13 mouse cellular contexts compared by ENCODE assay signal in genomic region chr12:83105514-83106119, GRCm38 (mm10).
A peak's percentile ranks its signal among the peaks of the same experiment; 100 is the strongest.
DNase-seq lines count a peak whose midpoint lies in the region; ATAC-seq and TF ChIP-seq lines count a peak whose summit lies in the region.
"Had no signal": no experiment of that assay in that cellular context is flagged by ENCODE, and none has a peak within 500 bp of the region (broad histone marks: within the 10 kb centered on the region; RNA-seq: fewer than 3 reads in every experiment).

No protein-coding gene starts in this region.

- 63% methylated on average over 9 of the region's 9 CpGs for WGBS in heart, adult 2 months
- 59% methylated on average over 9 of the region's 9 CpGs for WGBS in heart, embryonic 12.5 days
- 37% methylated on average over 9 of the region's 9 CpGs for WGBS in lung, postnatal 0 days
- 57% methylated on average over 9 of the region's 9 CpGs for WGBS in hindbrain, embryonic 11.5 days

- no peak overlapping the region for H3K4me2 ChIP-seq in heart, embryonic 12.5 days
- no peak overlapping the region for H3K4me2 ChIP-seq in lung, postnatal 0 days (replicated peaks; ENCODE audit: low read depth, low read length)
- H3K4me2 ChIP-seq in hindbrain, embryonic 11.5 days (replicated peaks; ENCODE audit: low read depth, low read length), result no peak overlapping the region
- H3K4me2 ChIP-seq: embryonic facial prominence, embryonic 13.5 days had no signal

- TF ChIP-seq CTCF in heart, adult 2 months (IDR thresholded peaks at IDR 0.05), result 0 out of 2 replicates have a peak, but pooled peaks have one; percentile 12
- peak; percentile 39 for TF ChIP-seq CTCF in lung, postnatal 0 days (IDR thresholded peaks at IDR 0.05)

- no peak overlapping the region for H3K4me3 ChIP-seq in heart, adult 2 months
- H3K4me3 ChIP-seq in heart, embryonic 12.5 days, result no peak overlapping the region
- no peak overlapping the region for H3K4me3 ChIP-seq in lung, postnatal 0 days (ENCODE audit: low read depth, low read length)
- H3K4me3 ChIP-seq in hindbrain, embryonic 11.5 days (ENCODE audit: low read depth, low read length), result no peak overlapping the region
- H3K4me3 ChIP-seq: embryonic facial prominence, embryonic 13.5 days; megakaryocyte, embryonic 14.5 days had no signal

- no peak overlapping the region for H3K27ac ChIP-seq in heart, adult 2 months
- no peak overlapping the region for H3K27ac ChIP-seq in heart, embryonic 12.5 days (ENCODE audit: poor library complexity, severe bottlenecking)
- no peak overlapping the region for H3K27ac ChIP-seq in lung, postnatal 0 days (ENCODE audit: low read length)
- no peak overlapping the region for H3K27ac ChIP-seq in hindbrain, embryonic 11.5 days (ENCODE audit: low read depth, low read length)
- H3K27ac ChIP-seq: embryonic facial prominence, embryonic 13.5 days had no signal

- TF ChIP-seq EP300 in heart, adult 2 months (IDR thresholded peaks at IDR 0.05; ENCODE audit: insufficient read depth, low read depth, low read length), result no peak
- peak; percentile 75 for TF ChIP-seq EP300 in lung, postnatal 0 days (IDR thresholded peaks at IDR 0.05)

- no peaks in the 10 kb centered on the region for H3K27me3 ChIP-seq in heart, adult 2 months (ENCODE audit: control insufficient read depth, insufficient read depth, low read length)
- no peaks in the 10 kb centered on the region for H3K27me3 ChIP-seq in heart, embryonic 12.5 days (replicated peaks)
- H3K27me3 ChIP-seq in lung, postnatal 0 days (replicated peaks; ENCODE audit: insufficient read depth, low read length), result no peaks in the 10 kb centered on the region
- no peaks in the 10 kb centered on the region for H3K27me3 ChIP-seq in hindbrain, embryonic 11.5 days (ENCODE audit: control insufficient read depth, insufficient read depth, low read length)
- H3K27me3 ChIP-seq: embryonic facial prominence, embryonic 13.5 days had no signal

- no peak for TF ChIP-seq POLR2A in heart, adult 2 months (IDR thresholded peaks at IDR 0.05; ENCODE audit: insufficient read depth, low read depth, low read length)

- H3K79me2 ChIP-seq in heart, adult 2 months (replicated peaks; ENCODE audit: control insufficient read depth, insufficient read depth, low read length), result no peaks in the 10 kb centered on the region

- no peak for DNase-seq in heart, adult 2 months
- peak; percentile 24 for DNase-seq in urinary bladder, postnatal 25 days (ENCODE audit: low spot score)
- DNase-seq in urinary bladder, adult 2 months (ENCODE audit: low spot score), result no peak
- DNase-seq in lung, postnatal 0 days (ENCODE audit: low spot score), result peak; percentile 86
- DNase-seq in layer of hippocampus, adult 8-10 months (ENCODE audit: low spot score in 2 of 2), result no peak
- DNase-seq in hindbrain, embryonic 11.5 days (ENCODE audit: low spot score), result no peak
- DNase-seq: B cell, adult 2 months; layer of hippocampus, adult 9-11 months had no signal

- no peaks in the 10 kb centered on the region for H3K9me3 ChIP-seq in heart, embryonic 12.5 days (replicated peaks)
- no peaks in the 10 kb centered on the region for H3K9me3 ChIP-seq in lung, postnatal 0 days (ENCODE audit: low read length)
- no peaks in the 10 kb centered on the region for H3K9me3 ChIP-seq in hindbrain, embryonic 11.5 days (ENCODE audit: control insufficient read depth, low read length)
- H3K9me3 ChIP-seq: embryonic facial prominence, embryonic 13.5 days had no signal

- intact Hi-C loops in heart, adult 2 months (cut with DNase I), result no loop called here

- H3K36me3 ChIP-seq in heart, adult 2 months (ENCODE audit: control insufficient read depth, insufficient read depth, low read length), result no peaks in the 10 kb centered on the region
- no peaks in the 10 kb centered on the region for H3K36me3 ChIP-seq in heart, embryonic 12.5 days
- no peaks in the 10 kb centered on the region for H3K36me3 ChIP-seq in lung, postnatal 0 days (ENCODE audit: insufficient read depth, low read length)
- H3K36me3 ChIP-seq in hindbrain, embryonic 11.5 days (ENCODE audit: control insufficient read depth, insufficient read depth, low read length), result no peaks in the 10 kb centered on the region
- H3K36me3 ChIP-seq: embryonic facial prominence, embryonic 13.5 days had no signal

- no peak overlapping the region for H3K9ac ChIP-seq in heart, adult 2 months (ENCODE audit: low read depth, low read length)
- no peak overlapping the region for H3K9ac ChIP-seq in heart, embryonic 12.5 days
- H3K9ac ChIP-seq in lung, postnatal 0 days (replicated peaks; ENCODE audit: low read depth), result no peak overlapping the region
- no peak overlapping the region for H3K9ac ChIP-seq in hindbrain, embryonic 11.5 days (ENCODE audit: low read depth, low read length)
- H3K9ac ChIP-seq: embryonic facial prominence, embryonic 13.5 days had no signal

- peaks cover 1% of the 10 kb centered on the region; the same call in 1 of the 2 replicates for H3K4me1 ChIP-seq in heart, adult 2 months (ENCODE audit: control insufficient read depth, insufficient read depth, low read length)
- H3K4me1 ChIP-seq in heart, embryonic 12.5 days (replicated peaks), result peaks cover 25% of the 10 kb centered on the region
- no peaks in the 10 kb centered on the region for H3K4me1 ChIP-seq in lung, postnatal 0 days (ENCODE audit: insufficient read depth, low read depth, low read length)
- no peaks in the 10 kb centered on the region for H3K4me1 ChIP-seq in hindbrain, embryonic 11.5 days (replicated peaks; ENCODE audit: control insufficient read depth, insufficient read depth, low read length)
- H3K4me1 ChIP-seq: embryonic facial prominence, embryonic 13.5 days had no signal

- ATAC-seq in heart, embryonic 12.5 days (ENCODE audit: insufficient number of reproducible peaks, low FRiP score), result no peak
- ATAC-seq in lung, postnatal 0 days, result peak; percentile 93
- ATAC-seq in erythroblast, adult 5-6 weeks (replicated peaks; ENCODE audit: low FRiP score, poor library complexity, severe bottlenecking), result no peak
- no peak for ATAC-seq in hindbrain, embryonic 11.5 days (ENCODE audit: low FRiP score)
- ATAC-seq: forebrain, embryonic 16.5 days had no signal

Comparison
In these comparisons a context has a peak if more than half of its experiments do, and no peak if none do; other contexts are left out.
1. DNase-seq: peak in urinary bladder, postnatal 25 days (single experiment) and lung, postnatal 0 days (single experiment); none in heart, adult 2 months (0 of 2), urinary bladder, adult 2 months (single experiment), layer of hippocampus, adult 8-10 months (0 of 2) and hindbrain, embryonic 11.5 days (single experiment).